Mouse (Mus musculus) E14TG2a.4 (cell line): ENCODE data around the gene Slc36a3.
A peak's percentile ranks its signal among the peaks of the same experiment; 100 is the strongest.
"Not testable (repeated sequence)": the region's sequence is repeated elsewhere in the genome, so short reads cannot be mapped to it uniquely, and the experiment has no call there.

ENCODE experiments used
- H3K27me3 ChIP-seq: 2 replicates; pipeline ENCODE4 v1.6.1; 2014; ENCODE audit warnings: low read length, control low read depth; ENCODE audit not compliant: insufficient read depth
- H3K36me3 ChIP-seq: 2 replicates; pipeline ENCODE4 v1.6.1; 2014; ENCODE audit warnings: low read length, control low read depth; ENCODE audit not compliant: insufficient read depth
- H3K4me1 ChIP-seq: replicated peaks from 2 replicates; pipeline ENCODE4 v1.6.1; 2014; ENCODE audit warnings: low read depth, low read length, control low read depth
- H3K4me3 ChIP-seq: replicated peaks from 2 replicates; pipeline ENCODE4 v1.5.1; 2014; ENCODE audit warnings: mild to moderate bottlenecking, low read length
- H3K9me3 ChIP-seq: 2 replicates; pipeline ENCODE4 v1.6.1; 2014; ENCODE audit warnings: low read length, control low read depth
- CTCF ChIP-seq: conservative IDR thresholded peaks from 2 replicates; pipeline ENCODE4 v1.5.1; 2014; ENCODE audit warnings: low read length
- NANOG ChIP-seq: IDR thresholded peaks from 2 replicates; pipeline ENCODE4 v1.6.1; 2014; ENCODE audit warnings: borderline replicate concordance, low read length, mixed read lengths
- POU5F1 ChIP-seq: IDR thresholded peaks from 2 replicates; pipeline ENCODE4 v1.6.1; 2014; ENCODE audit warnings: low read length, borderline replicate concordance

The Slc36a3 gene

DNA sequence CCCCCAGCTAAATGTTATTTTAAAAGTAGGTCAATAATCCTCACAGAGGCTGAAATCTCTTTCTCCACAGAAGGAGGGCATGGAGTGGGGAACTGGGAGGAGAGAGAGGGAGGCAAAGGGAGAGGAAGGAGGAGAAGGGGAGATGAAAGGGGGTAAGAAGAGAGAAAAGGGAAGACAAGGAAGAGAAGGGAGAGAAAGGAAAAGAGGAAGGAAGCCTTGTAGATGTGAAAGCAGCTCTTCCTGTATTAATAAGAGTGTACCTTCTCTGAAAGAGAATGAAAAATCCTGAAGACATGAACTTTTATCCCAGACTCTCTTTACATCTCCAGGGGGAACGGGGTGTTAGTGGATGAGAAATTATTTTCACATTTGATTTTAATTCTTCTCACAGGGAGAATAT, 30.1 kb downstream of the Slc36a3 start:
- TF ChIP-seq POU5F1 (no peak), CTCF (no peak), NANOG (no peak)
- peaks cover 19% of the 10 kb centered on the region for H3K9me3 ChIP-seq
- peaks cover 18% of the 10 kb centered on the region for H3K4me1 ChIP-seq
- no peak overlapping the region for H3K4me3 ChIP-seq
- no peaks in the 10 kb centered on the region for H3K27me3 ChIP-seq
- no peaks in the 10 kb centered on the region for H3K36me3 ChIP-seq

DNA sequence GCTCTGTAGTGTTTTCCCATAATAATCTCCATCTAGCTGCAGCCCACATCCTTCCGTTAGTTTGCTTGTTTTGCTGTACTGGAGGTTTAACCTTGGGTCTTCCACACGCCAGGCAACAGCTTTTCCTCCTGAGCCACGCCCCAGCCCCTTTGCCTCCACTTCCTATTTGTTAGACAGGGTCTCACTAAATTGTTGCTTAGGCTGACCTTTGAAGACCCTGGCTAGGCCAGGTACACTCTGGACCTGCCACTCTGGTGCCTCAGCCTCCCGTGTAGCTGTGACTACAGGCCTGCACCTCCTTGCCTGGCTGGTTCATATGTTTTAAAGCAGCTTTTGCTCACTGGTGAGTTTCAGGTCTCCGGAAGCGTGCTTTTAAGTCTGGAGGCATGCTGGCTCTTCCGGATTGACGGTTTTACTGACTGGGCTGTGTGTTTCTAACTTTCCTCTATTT, 30.7 kb downstream of the Slc36a3 start:
- H3K36me3 ChIP-seq = no peaks in the 10 kb centered on the region

DNA sequence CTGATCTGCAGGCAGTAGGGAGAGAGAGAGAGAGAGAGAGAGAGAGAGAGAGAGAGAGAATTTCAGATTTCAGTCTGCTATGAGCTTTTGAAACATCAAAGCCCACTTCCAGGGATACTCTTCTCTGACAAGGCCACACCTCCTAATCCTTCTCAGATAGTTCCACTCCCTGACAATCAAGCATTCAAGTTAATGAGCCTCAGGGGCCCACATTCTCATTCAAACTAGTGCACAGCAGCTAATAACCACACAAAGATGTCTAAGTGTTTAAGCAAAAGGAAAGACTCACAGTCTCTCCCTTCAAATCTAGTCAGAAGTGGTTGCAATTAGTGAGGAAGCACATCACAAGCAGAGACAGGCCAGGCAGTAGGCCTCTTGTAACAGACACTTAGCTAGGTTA, 31.2 kb downstream of the Slc36a3 start:
- no peak overlapping the region for H3K4me3 ChIP-seq
- H3K36me3 ChIP-seq = no peaks in the 10 kb centered on the region
- no peak for TF ChIP-seq POU5F1
- TF ChIP-seq NANOG = no peak; the same call in 1 of the 2 replicates
- TF ChIP-seq CTCF = no peak

More for the DNA sequence above, 30.7 kb downstream of the Slc36a3 start:
- Histone ChIP-seq H3K4me1 (peaks cover 18% of the 10 kb centered on the region), H3K27me3 (no peaks in the 10 kb centered on the region), H3K4me3 (no peak overlapping the region), H3K9me3 (peaks cover 19% of the 10 kb centered on the region)
- TF ChIP-seq NANOG (no peak), POU5F1 (no peak), CTCF (no peak)

DNA sequence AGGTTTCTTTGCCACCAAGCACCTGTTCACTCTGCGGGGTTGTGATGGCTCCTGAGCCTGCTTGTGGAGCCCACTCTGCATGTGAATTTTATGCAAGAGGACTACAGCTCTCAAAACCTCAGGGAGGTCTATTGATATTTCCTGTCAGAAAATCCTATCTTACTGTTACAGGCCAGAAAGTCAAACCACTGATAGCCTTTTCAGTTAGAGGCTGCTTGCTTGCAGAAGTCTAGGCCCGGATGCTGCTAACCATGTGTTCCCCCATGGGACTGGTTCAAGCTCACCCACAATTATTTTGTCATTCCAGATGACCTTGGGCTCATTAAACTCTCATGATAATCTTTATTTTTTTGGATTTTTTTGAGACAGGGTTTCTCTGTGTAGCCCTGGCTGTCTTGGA, 34.5 kb downstream of the Slc36a3 start:
- H3K36me3 ChIP-seq = no peaks in the 10 kb centered on the region
- peaks cover 19% of the 10 kb centered on the region for H3K9me3 ChIP-seq
- peaks cover 45% of the 10 kb centered on the region for H3K4me1 ChIP-seq
- TF ChIP-seq NANOG (no peak), CTCF (no peak), POU5F1 (no peak)
- H3K27me3 ChIP-seq = no peaks in the 10 kb centered on the region
- H3K4me3 ChIP-seq = no peak overlapping the region

More for the DNA sequence above, 31.2 kb downstream of the Slc36a3 start:
- Histone ChIP-seq H3K27me3 (no peaks in the 10 kb centered on the region), H3K4me1 (peaks cover 18% of the 10 kb centered on the region), H3K9me3 (peaks cover 19% of the 10 kb centered on the region)

DNA sequence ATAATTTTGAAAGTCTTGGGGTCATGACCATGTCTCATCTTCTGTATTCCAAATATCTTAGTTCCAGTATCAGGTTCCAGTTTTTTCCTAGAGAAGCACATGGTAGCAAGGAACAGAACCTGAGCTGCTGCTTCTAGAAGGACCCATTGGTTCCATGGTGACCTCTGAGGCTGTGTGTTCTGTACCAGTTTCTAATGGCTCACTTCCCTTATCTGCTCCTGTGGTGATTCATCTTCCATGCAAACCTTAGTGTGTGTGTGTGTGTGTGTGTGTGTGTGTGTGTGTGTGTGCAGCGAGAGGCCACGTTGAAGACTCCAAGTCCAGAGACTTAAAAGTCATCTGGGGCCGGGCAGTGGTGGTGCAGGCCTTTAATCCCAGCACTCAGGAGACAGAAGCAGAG, 35.5 kb downstream of the Slc36a3 start:
- Histone ChIP-seq H3K36me3 (no peaks in the 10 kb centered on the region), H3K9me3 (peaks cover 19% of the 10 kb centered on the region), H3K4me3 (no peak overlapping the region), H3K27me3 (no peaks in the 10 kb centered on the region), H3K4me1 (peaks cover 44% of the 10 kb centered on the region)
- TF ChIP-seq NANOG (no peak), POU5F1 (no peak), CTCF (no peak)

DNA sequence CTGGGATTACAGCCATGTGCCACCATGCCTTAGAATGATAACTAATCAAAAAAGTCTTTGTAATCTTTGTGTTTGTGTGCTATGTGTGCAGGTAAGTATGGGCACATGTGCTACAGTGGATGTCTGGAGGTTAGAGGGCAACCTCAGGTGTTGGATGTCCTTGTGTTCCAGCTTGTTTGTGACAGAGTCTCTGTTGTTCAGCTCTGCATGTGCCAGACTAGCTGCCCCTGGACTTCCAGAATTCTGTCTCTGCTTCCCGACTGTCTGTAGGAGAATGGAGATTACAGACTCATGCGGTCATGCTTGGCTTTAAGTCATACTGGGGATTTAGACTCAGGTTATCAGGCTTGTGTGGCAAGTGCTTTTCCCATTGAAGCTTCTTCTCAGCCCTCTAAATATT, 37.2 kb downstream of the Slc36a3 start:
- H3K36me3 ChIP-seq = peaks cover 12% of the 10 kb centered on the region
- no peaks in the 10 kb centered on the region for H3K27me3 ChIP-seq
- H3K4me3 ChIP-seq = peak overlapping the region; percentile 60
- peaks cover 44% of the 10 kb centered on the region for H3K4me1 ChIP-seq
- H3K9me3 ChIP-seq = peaks cover 7% of the 10 kb centered on the region
- TF ChIP-seq CTCF = no peak
- no peak for TF ChIP-seq NANOG
- TF ChIP-seq POU5F1 = no peak

GRCm38 (mm10) chr11:55113861-55114250, 37.7 kb downstream of the Slc36a3 start:
- Histone ChIP-seq H3K4me1 (peaks cover 44% of the 10 kb centered on the region), H3K4me3 (peak overlapping the region; percentile 69), H3K36me3 (peaks cover 17% of the 10 kb centered on the region)
- H3K9me3 ChIP-seq, H3K27me3 ChIP-seq: not testable (repeated sequence)

DNA sequence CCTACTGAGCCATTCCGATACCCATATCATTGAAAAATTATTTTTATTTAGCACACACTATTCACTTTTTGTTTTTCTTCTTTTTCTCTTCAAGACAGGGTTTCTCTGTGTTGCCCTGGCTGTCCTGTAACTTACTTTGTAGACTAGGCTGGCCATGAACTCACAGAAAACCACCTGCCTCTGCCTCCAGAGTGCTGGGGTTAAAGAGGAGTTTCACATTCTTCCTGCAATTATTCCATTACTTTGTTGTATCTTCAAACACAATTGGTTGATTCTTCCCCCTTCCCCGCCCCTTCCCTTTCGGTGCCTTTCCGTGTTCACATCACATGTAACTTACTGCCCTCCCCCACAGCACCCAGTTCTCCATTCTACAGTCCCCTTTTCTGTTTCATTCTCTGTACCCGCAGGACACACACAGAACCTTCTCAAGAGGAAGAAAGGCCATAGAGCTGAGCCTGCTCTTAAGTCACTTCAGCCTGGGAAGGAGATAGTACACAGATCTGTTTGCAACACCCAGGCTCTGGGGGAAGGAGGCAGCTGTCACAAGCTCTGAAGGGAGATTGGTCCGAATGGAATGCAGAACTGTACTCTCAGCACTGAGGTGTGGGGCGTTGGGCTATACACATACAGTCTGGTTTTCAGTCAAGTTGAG, 38.2 kb downstream of the Slc36a3 start:
- no peaks in the 10 kb centered on the region for H3K9me3 ChIP-seq
- TF ChIP-seq NANOG = no peak
- TF ChIP-seq CTCF = no peak
- no peak for TF ChIP-seq POU5F1
- peaks cover 44% of the 10 kb centered on the region for H3K4me1 ChIP-seq
- H3K36me3 ChIP-seq = peaks cover 22% of the 10 kb centered on the region
- H3K27me3 ChIP-seq = no peaks in the 10 kb centered on the region
- peak overlapping the region; percentile 69 for H3K4me3 ChIP-seq

GRCm38 (mm10) chr11:55110566-55111169, 40.8 kb downstream of the Slc36a3 start:
- Histone ChIP-seq H3K9me3 (no peaks in the 10 kb centered on the region), H3K36me3 (peaks cover 45% of the 10 kb centered on the region), H3K27me3 (no peaks in the 10 kb centered on the region), H3K4me3 (no peak overlapping the region), H3K4me1 (peaks cover 53% of the 10 kb centered on the region)
- TF ChIP-seq NANOG (no peak), CTCF (no peak), POU5F1 (no peak)
